Mouse (Mus musculus): ENCODE measurements around the gene Plscr5.
A peak's percentile ranks its signal among the peaks of the same experiment; 100 is the strongest.

Gene Plscr5

GRCm38 (mm10) chr9:92226795-92227194, 34.1 kb downstream of the Plscr5 start:
- no peak for DNase-seq (ENCODE audit: low spot score in 2 of 2)

- no peak for DNase-seq (ENCODE audit: low spot score in 2 of 2)
Measured at GRCm38 (mm10) chr9:92228867-92229832, 36.4 kb downstream of the Plscr5 start.

DNA sequence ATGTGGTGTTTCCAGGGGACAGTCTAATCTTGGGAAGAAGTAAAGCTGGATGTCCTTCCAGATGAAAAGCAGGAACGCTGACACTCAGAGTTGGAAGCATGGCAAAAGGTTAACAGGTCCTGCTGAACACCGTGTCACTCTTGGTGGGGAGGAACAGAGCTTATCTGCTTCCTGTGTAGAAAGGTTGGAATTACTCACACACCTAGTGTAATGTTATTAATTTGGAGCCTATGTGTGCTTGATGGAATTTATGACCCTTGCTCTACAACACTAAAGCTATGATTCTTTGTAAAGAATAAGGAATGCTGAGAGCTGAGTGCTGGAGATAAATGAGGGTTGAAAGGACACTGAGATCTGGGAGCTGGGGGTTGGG, 37.1 kb downstream of the Plscr5 start:
- DNase-seq (ENCODE audit: low spot score in 2 of 2): no peak

GRCm38 (mm10) chr9:92234901-92235458, 42.2 kb downstream of the Plscr5 start:
- DNase-seq (ENCODE audit: low spot score in 2 of 2): no peak

- no peak for DNase-seq (ENCODE audit: low spot score in 2 of 2)
Measured at GRCm38 (mm10) chr9:92248773-92249446, 56.2 kb downstream of the Plscr5 start.

DNA sequence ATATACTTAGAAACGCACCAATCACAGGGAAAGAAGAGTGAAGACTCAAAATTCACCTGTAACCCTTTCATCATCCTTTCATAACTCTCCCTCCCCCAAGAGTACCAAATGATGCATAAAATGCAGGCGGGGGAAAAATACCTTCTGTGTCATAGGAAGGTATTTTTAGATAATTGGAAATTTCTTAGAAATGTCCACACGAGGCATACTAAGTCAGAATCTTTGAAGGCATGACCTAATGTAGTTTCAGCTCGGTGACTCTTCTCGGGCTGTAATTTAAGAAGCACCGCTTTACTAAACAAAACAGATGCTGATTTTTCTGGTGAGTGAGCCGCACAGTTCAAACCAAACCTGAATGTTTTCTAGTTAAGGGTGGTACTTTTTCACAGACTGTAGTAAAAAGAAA, 56.7 kb downstream of the Plscr5 start, which contains the start of gene Plscr1:
TSS of gene Plscr1 (plus strand) at position 304 of the 406 bp plus-strand sequence.
- DNase-seq (ENCODE audit: low spot score in 2 of 2): no peak

GRCm38 (mm10) chr9:92249987-92250772, 57.4 kb downstream of the Plscr5 start:
- peak in 1 of 2 experiments; percentile 22 for DNase-seq (ENCODE audit: low spot score in 2 of 2)

DNA sequence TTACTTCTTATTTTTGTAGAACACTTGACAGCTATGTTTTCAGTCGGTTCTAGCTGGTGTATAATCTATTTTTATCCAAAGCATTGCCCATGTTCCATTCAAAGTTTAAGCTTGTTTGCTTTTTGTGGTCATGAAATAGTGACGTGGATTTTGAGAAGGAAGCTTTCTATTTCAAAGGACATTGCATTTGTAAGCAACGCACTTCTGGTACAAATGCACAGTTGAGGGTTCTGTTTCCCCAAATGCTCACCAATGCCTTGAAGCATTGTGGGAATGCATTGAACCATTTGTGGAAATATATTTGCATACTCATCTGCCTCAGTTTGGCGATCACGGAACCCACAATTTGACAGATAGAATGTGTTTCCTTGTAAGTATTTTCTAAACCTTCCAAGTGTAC, 60.0 kb downstream of the Plscr5 start:
- DNase-seq (ENCODE audit: low spot score in 2 of 2): no peak

DNA sequence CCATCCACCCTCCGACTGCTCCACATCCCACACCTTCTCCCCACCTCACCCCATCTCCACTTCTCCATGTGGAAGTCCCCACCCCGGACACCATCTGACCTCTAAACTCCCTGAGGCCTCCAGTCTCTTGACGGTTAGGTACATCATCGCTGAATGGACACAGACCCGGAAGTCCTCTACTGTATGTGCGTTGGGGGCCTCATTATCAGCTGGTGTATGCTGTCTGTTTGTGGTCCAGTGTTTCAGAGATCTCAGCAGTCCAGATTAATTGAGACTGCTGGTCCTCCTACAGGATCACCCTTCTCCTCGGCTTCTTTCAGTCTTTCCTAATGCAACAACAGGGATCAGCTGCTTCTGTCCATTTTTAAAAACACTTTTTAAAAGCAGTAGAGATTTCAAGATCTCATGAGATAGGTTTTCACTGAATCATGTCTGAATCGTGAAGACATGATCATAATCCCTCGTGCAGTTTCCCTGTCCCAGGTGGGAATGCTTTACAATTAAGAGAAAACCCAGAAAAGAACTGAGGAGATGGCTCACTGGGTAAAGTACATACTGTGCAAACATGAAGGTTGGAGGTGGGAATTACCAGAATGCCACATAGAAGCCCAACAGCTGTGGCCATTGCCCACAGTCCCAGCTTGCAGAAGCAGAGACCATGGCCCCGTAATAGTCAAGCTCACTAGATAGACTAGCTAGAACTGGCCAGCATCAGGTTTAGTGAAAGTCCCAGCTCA, 61.0 kb downstream of the Plscr5 start:
- no peak for DNase-seq (ENCODE audit: low spot score in 2 of 2)
